Mouse (Mus musculus): ENCODE results near the gene Slco2a1. TPM values are rescaled to one million over a fixed set of nuclear protein-coding genes. Genes with fewer than 3 reads are reported as not detected.

Gene Slco2a1
- total RNA-seq, 2 experiments from 2014 or later, result 8.5 to 10.0 TPM

DNA sequence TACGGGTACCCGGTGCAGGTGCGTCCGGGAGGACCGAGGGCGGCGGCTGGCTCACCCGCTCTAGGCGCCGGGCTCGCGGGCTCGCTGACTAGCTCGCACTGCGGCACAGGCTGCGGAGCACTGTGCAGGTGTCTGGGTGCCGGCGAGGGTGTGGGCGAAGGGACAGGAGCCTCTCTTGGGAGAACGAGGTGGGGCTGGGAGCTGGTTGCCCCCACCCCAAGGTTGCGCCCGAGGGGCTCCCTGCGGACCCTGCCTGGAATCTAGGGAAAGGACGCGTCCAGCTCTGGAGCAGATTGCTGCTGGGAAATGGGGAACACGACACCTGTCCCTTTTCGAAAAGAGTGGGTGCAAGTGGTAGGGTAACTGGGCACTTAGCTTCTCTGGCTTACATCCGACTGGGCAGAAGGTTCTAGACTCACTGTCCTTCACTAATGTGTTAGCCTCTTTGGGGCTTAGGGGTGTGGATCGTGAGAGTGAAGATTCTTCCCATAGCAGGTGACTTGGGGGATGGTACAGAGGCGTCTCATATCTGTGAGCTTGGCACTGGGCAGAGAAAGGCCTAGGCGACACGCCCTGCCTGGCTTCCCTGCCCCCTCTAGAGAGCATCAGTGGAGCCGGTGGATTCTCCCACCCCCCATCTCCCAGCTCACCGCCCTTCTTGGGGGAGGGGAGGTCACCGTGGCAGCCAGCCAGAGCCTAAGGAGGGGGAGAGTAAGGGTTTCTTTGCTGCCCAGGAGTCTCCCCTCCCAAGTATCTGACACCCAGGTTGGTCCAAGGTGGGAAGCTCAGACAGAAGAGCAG is 124.2 kb downstream of the Slco2a1 start:
- intact Hi-C loops (cut with DNase I), result no loop called here
- DNase-seq, result no peak

DNA sequence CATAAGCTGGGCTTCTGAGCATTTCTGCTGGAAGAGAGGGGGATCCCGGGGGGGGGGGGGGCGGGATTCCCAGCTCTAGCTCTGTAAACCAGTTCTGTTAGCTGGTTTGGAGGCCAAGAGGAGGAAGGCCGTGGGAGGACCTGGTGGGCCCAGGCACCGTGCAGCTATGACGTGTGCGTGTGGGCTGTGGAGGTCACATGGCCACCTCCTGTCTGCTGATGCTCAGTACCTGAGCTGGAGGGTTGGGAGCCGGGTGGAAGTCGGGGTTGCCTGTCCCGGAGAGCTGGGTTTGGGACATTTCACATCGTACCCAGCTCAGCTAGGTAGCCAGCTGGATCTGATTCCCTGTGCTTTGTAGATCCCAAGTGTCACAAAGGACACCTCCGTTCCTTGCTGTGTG is 124.8 kb downstream of the Slco2a1 start:
- DNase-seq, result no peak
- intact Hi-C loops (cut with DNase I), result no loop called here

- DNase-seq, result no peak
- intact Hi-C loops (cut with DNase I), result no loop called here
Observed at GRCm38 (mm10) chr9:103114326-103114725, 125.8 kb downstream of the Slco2a1 start.

DNA sequence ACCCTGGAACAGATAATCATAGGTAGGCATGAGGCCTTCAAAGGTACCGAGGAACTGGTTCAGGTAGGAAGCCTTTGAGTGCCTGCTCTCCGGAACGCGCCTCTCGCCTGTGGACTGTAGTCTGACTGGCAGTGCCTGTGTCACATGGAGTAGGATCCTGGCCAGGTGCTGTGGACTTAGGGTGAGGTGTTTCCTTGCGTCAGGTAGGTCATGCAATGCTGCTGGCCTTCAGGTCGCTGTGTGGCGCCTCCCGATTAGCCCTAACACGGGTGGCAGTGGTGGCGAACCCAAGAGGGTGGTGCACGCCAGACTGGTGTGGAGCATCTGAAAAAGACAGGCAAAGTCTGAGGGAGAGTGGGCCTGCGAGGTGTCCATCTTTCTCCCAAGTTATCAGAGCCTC is 126.4 kb downstream of the Slco2a1 start:
- DNase-seq, result no peak
- intact Hi-C loops (cut with DNase I), result no loop called here

DNA sequence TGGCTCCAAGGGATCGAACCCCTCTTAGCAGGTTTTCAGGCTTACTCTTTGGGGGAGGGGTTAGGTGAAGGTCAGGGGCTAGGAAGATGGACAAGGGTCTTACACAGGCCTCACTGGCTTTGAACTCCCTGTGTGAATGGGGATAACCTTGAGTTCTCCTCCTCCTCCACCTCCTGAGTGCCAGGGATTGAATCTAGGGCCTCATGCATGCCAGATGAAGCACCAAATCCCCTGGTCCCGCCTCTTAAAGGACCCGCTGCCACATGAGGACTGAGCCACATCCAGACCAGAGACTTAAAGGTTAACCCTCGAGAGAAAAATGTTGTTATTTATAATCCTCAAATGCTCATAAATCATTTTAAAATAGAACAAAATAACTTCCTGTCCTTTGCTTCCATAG is 128.4 kb downstream of the Slco2a1 start:
- no peak for DNase-seq
- intact Hi-C loops (cut with DNase I), result no loop called here

GRCm38 (mm10) chr9:103117495-103117894 is 129.0 kb downstream of the Slco2a1 start:
- no peak for DNase-seq
- intact Hi-C loops (cut with DNase I), result no loop called here

DNA sequence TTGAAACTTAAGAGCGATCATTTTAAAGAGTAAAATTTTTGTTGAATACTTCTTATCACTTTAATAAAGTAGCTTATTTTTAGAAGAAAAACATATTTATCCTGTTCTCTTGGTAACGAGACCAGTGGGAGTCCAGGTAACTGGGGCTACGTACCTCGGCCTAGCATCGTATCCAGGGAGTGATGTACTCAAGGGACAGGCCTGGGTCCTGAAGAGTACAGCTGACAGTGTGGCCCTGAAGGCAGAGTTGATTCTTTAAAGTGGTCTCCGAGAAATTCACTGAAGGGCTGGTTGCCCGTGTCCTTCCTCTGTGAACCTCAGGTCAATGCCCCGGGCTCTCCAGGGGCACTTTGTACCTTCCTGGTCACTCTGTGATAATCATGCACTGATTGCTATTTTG is 129.4 kb downstream of the Slco2a1 start:
- DNase-seq, result no peak
- intact Hi-C loops (cut with DNase I), result no loop called here

- intact Hi-C loops (cut with DNase I), result no loop called here
- DNase-seq, result no peak
Observed at GRCm38 (mm10) chr9:103118651-103119275, 130.3 kb downstream of the Slco2a1 start.

DNA sequence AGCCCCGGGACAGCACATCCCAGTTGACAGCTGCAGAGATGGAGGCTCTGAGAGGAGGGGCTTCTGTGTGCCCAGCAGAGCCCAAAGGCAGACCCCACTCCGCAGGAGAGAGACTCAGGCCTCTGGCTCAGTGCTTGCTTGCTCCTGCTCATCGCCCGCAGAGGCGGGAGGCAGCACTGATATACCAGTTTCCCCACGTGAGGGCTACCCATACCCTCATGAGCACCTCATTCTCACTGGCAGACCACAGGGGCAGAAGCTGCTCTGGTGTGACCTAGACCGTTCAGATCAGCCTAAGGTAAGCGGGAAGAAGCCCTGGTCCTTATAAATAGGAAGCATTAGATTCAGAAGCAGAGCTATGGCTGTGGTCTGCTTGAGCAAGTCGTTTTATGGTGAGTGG is 131.3 kb downstream of the Slco2a1 start:
- DNase-seq, result no peak
- intact Hi-C loops (cut with DNase I), result no loop called here

GRCm38 (mm10) chr9:103120231-103120630 is 131.7 kb downstream of the Slco2a1 start:
- intact Hi-C loops (cut with DNase I), result no loop called here
- no peak for DNase-seq

DNA sequence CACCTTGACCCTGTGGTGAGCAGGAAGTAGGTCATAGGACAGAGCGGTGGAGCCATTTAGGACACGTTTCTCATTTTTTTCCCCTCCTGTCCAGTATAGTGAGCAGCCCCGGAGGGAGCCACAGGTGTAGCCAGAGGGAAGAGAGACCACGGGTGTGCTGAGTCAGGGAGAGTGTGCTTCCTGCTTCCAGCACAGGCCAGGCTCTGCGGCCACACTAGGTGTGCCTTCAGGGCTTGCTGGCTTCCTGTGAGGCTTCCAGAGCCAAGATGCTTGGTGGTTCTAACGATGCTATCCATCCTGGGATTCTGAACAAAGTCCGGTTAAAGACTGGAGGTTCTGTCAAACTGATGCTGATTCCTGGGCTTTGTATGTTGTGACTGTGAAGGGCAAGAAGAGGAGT is 133.0 kb downstream of the Slco2a1 start:
- intact Hi-C loops (cut with DNase I), result no loop called here
- DNase-seq, result no peak

GRCm38 (mm10) chr9:103124746-103125145 is 136.2 kb downstream of the Slco2a1 start:
- no peak for DNase-seq
- intact Hi-C loops (cut with DNase I), result no loop called here

DNA sequence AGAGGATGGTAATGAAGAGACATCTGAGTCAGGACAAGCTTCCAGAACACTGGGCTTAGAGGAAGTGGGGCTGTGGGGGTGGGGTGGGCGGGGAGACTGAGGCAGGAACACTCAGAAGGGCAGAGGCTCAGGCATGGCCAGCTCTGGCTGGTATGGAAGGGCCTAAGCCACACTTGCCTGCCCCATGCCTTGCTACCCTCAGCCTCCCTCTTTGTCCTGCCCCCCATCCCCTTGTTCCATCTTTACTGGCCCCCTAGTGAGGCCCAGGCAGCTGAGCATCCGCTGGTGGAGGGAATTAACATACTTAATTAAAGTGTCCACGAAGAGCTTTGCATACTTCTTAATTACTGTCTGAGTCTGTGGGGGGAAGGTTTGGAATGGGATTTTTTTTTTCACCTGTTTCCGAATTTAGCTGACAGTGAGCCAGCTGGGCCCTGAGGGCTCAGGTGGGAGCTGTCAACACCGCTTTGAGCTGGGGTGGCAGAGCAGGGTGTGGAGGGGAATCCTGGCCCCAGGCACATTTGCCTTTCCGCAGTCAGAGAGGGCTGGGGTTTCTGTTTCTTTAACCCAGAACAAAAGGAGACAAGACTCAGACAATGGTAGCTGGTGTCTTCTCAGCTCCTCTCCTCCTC is 145.1 kb downstream of the Slco2a1 start:
- no peak for DNase-seq
- intact Hi-C loops (cut with DNase I), result no loop called here

GRCm38 (mm10) chr9:103134450-103135030 is 146.0 kb downstream of the Slco2a1 start:
- DNase-seq, result no peak
- intact Hi-C loops (cut with DNase I), result no loop called here

- peak in 1 of 2 experiments; percentile 18 for DNase-seq
- intact Hi-C loops (cut with DNase I), result no loop called here
Observed at GRCm38 (mm10) chr9:103139481-103139880, 151.0 kb downstream of the Slco2a1 start.

DNA sequence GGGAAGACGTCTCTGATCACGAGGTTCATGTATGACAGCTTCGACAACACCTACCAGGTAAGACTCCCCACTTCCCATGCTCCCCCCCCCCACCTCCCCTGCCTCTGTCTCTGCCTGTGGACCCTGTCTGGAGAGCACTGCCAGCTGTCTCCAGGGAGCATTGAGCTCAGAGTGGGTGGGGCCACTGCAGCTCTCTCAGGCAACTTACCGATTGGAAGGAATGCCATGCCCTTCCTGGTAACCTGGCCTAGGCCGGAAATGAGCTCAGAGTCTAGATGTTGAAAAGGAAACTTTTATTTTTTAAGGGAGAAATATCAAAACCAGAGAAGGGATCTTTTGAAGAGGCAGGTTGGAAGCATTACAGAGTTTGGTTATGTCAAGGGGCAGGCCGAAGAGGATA is 151.9 kb downstream of the Slco2a1 start:
- intact Hi-C loops (cut with DNase I), result no loop called here
- DNase-seq, result no peak

- no peak for DNase-seq
- intact Hi-C loops (cut with DNase I), result no loop called here
Observed at GRCm38 (mm10) chr9:103141266-103141665, 152.8 kb downstream of the Slco2a1 start.

DNA sequence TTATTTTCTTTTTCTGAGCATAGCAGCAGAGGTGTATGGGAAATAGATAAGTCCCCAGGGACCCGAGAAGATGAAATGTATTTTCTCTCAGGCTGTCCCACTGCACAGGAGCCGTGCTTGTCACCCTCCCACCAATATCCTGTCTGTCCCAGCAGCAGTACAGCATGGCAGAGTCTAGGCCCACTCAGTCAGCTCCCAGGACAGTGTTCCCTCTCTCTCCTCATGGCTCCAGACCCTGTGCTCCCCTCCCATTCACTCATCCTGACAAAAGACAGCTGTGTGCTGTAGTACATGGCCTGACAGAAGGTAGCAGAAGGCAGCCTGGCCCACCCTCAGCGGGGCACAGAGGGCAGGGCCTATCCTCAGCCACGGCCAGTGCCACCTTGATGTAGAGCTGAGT is 155.4 kb downstream of the Slco2a1 start:
- no peak for DNase-seq
- intact Hi-C loops (cut with DNase I), result no loop called here

DNA sequence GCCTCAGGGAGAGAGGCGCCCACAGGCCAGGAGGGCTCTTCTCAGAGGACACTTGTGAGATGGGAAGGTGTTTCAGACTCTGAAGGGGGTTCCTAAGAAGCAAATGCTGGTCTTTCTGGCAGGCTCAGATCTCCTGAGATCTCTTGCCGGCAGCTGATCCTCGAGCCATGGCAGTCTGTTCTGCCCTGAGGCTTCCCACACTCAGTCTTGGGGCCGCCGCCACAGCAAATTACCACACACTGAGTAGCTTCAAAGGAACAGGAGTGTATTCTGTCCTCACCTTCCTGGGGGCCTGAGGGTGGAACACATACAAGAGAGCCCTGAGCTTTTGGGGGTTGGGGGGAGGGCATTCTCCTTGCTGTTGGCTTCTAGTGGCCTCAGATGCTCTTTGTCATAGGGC is 156.8 kb downstream of the Slco2a1 start:
- intact Hi-C loops (cut with DNase I), result no loop called here
- no peak for DNase-seq
